Mouse (Mus musculus) small intestine, adult 2 months (tissue): ENCODE results near the gene H2al1n. TPM values are rescaled to one million over a fixed set of nuclear protein-coding genes. Genes with fewer than 3 reads are reported as not detected.
"Not testable (repeated sequence)": the region's sequence is repeated elsewhere in the genome, so short reads cannot be mapped to it uniquely, and the experiment has no call there.

Experiments
- H3K27ac ChIP-seq: fragments of 200-500 bp; 2 replicates; pipeline ENCODE4 v1.5.1; 2012; ENCODE audit warnings: low read depth, low read length, control low read depth, inconsistent platforms; ENCODE audit not compliant: insufficient read depth
- H3K27me3 ChIP-seq: fragments of 200-500 bp; 2 replicates; pipeline ENCODE4 v1.6.1; 2012; ENCODE audit warnings: mild to moderate bottlenecking, moderate library complexity, low read length, inconsistent platforms; ENCODE audit not compliant: control insufficient read depth, insufficient read depth
- H3K36me3 ChIP-seq: fragments of 200-500 bp; 2 replicates; pipeline ENCODE4 v1.6.1; 2012; ENCODE audit warnings: mild to moderate bottlenecking, low read length, control low read depth, inconsistent platforms; ENCODE audit not compliant: control insufficient read depth, insufficient read depth
- H3K4me1 ChIP-seq: fragments of 200-500 bp; 2 replicates; pipeline ENCODE4 v1.6.1; 2012; ENCODE audit warnings: low read length, inconsistent platforms, mixed read lengths; ENCODE audit not compliant: control insufficient read depth, insufficient read depth, insufficient read length
- H3K4me3 ChIP-seq: fragments of 200-500 bp; 2 replicates; pipeline ENCODE4 v1.5.1; 2012; ENCODE audit warnings: low read depth, mild to moderate bottlenecking, control low read depth, inconsistent platforms, low read length, moderate library complexity
- CTCF ChIP-seq: fragments of 200-500 bp; IDR thresholded peaks from 2 replicates; pipeline ENCODE4 v1.5.1; 2012; ENCODE audit warnings: low read depth, mild to moderate bottlenecking, control low read depth, inconsistent platforms, low read length, moderate library complexity, mixed read lengths; ENCODE audit not compliant: insufficient replicate concordance, insufficient read length; ENCODE audit errors: extremely low read depth
- POLR2A ChIP-seq: fragments of 200-500 bp; IDR thresholded peaks from 2 replicates; pipeline ENCODE4 v1.6.1; 2012; ENCODE audit warnings: low read depth, mild to moderate bottlenecking, control low read depth, inconsistent platforms, low read length, moderate library complexity
- WGBS: fragments of 180-500 bp; shearing (Covaris S2); methylation state at CpG from one replicate; pipeline ENCODE4 v1.1.7; 2018; 5-methylcytosine and 5-hydroxymethylcytosine counted together
- polyA plus RNA-seq: library from polyadenylated mRNA; depleted of rRNA; stranded (reverse); fragments of >200 nt; gene quantifications from 2 replicates; pipeline ENCODE4 v1.2.3, GENCODE M21; 2012; rRNA removed

The H2al1n gene
- not detected in 2 replicates for polyA plus RNA-seq

GRCm38 (mm10) chrX:14210848-14211247 is at the start of gene H2al1n:
Gene H2al1n (plus strand): TSS chrX:14211148.
- WGBS = 80% methylated on average over 3 of the region's 3 CpGs
- not testable (repeated sequence) for H3K36me3 ChIP-seq, H3K27me3 ChIP-seq, H3K4me3 ChIP-seq, H3K4me1 ChIP-seq, H3K27ac ChIP-seq

- H3K4me1 ChIP-seq = no peaks in the 10 kb centered on the region
- no peak overlapping the region for H3K27ac ChIP-seq
- no peaks in the 10 kb centered on the region for H3K36me3 ChIP-seq
- H3K4me3 ChIP-seq = no peak overlapping the region
- no peaks in the 10 kb centered on the region for H3K27me3 ChIP-seq
- WGBS = 63% methylated on average over 4 of the region's 4 CpGs
- TF ChIP-seq POLR2A (no peak), CTCF (no peak)
These were observed 11.7 kb upstream of the H2al1n start for GRCm38 (mm10) chrX:14199284-14199683.

- 67% methylated on average over 8 of the region's 8 CpGs for WGBS
- Histone ChIP-seq H3K27ac (no peak overlapping the region), H3K36me3 (no peaks in the 10 kb centered on the region), H3K4me3 (no peak overlapping the region), H3K27me3 (no peaks in the 10 kb centered on the region), H3K4me1 (no peaks in the 10 kb centered on the region)
- no peak for TF ChIP-seq CTCF
- no peak for TF ChIP-seq POLR2A
These were observed 4.7 kb upstream of the H2al1n start for GRCm38 (mm10) chrX:14206112-14206875.

GRCm38 (mm10) chrX:14229218-14229617 is 18.3 kb downstream of the H2al1n start:
- H3K4me1 ChIP-seq = no peaks in the 10 kb centered on the region
- no peaks in the 10 kb centered on the region for H3K36me3 ChIP-seq
- TF ChIP-seq POLR2A = no peak
- TF ChIP-seq CTCF = no peak
- H3K27me3 ChIP-seq = no peaks in the 10 kb centered on the region
- H3K27ac ChIP-seq = no peak overlapping the region
- 66% methylated on average over 2 of the region's 2 CpGs for WGBS
- H3K4me3 ChIP-seq = no peak overlapping the region

- Histone ChIP-seq H3K4me3 (no peak overlapping the region), H3K27me3 (no peaks in the 10 kb centered on the region), H3K4me1 (no peaks in the 10 kb centered on the region), H3K36me3 (no peaks in the 10 kb centered on the region), H3K27ac (no peak overlapping the region)
- no peak for TF ChIP-seq CTCF
- TF ChIP-seq POLR2A = no peak
- 44% methylated on average over 3 of the region's 3 CpGs for WGBS
These were observed 48.8 kb downstream of the H2al1n start for GRCm38 (mm10) chrX:14259597-14260239.
